Mouse (Mus musculus): ENCODE results near the gene T2. TPM values are rescaled to one million over a fixed set of nuclear protein-coding genes. Genes with fewer than 3 reads are reported as not detected.

T2 gene
- polyA plus RNA-seq, 1 experiment from 2014 or later = 0.26 TPM

DNA sequence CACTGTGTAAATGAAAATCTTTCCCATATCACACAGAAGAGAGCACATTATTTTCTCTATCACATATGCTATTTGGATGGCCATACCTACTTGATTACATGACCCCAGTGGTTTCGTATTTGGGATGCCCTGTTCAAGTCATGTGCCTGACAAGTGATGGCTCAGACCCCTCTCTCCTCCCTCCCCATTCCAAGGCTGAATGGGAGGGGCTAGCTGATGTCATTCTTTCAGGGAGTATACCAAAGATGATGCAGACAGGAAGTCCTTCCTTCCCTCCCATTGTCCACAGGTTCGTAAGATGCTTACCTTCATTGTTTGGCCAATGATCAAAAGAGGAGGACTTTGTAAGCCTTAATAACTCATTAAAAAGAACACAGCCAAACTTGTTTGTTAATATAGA, 13.4 kb downstream of the T2 start:
- 47% methylated on average over 2 of the region's 2 CpGs for WGBS
- H3K4me1 ChIP-seq = peaks cover 19% of the 10 kb centered on the region
- H3K9ac ChIP-seq = no peak overlapping the region
- H3K36me3 ChIP-seq = no peaks in the 10 kb centered on the region
- no peak overlapping the region for H3K4me3 ChIP-seq
- H3K27ac ChIP-seq = no peak overlapping the region
- ATAC-seq (ENCODE audit: borderline replicate concordance, extremely low read depth, low FRiP score, low TSS enrichment) = no peak
- no peak overlapping the region for H3K4me2 ChIP-seq
- H3K9me3 ChIP-seq = no peaks in the 10 kb centered on the region
- H3K27me3 ChIP-seq = no peaks in the 10 kb centered on the region

GRCm38 (mm10) chr17:8370634-8371229, 14.9 kb downstream of the T2 start:
- no peak for ATAC-seq (ENCODE audit: borderline replicate concordance, extremely low read depth, low FRiP score, low TSS enrichment)
- Histone ChIP-seq H3K4me3 (no peak overlapping the region), H3K9ac (no peak overlapping the region), H3K4me2 (no peak overlapping the region), H3K27ac (no peak overlapping the region), H3K36me3 (no peaks in the 10 kb centered on the region), H3K9me3 (no peaks in the 10 kb centered on the region), H3K4me1 (peaks cover 19% of the 10 kb centered on the region), H3K27me3 (no peaks in the 10 kb centered on the region)
- 34% methylated on average over 13 of the region's 13 CpGs for WGBS

DNA sequence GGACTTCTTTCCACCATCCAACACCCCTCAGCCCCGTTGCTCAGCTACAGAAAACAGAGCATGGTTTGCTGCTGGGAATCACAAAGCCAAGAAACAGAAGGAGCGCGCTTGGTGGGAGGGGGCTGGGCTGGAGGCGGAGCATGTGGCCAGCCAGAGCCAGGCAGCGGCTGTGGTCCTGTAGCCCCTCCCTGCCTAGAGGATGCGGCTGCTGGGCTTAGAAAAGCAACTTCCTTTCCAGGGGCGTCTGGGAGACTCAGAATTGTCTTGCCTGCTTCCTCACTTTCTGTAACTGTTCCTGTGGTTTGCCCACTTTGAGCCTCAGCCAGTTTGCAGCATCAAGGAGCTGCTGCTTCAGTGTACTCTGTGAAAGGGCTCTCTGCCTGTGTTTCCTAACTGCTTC, 16.0 kb downstream of the T2 start:
- Histone ChIP-seq H3K27ac (peak overlapping the region; percentile 79), H3K36me3 (no peaks in the 10 kb centered on the region), H3K4me3 (peak overlapping the region; percentile 32), H3K4me2 (peak overlapping the region; percentile 62), H3K9ac (peak overlapping the region; percentile 32), H3K4me1 (peaks cover 19% of the 10 kb centered on the region), H3K27me3 (no peaks in the 10 kb centered on the region), H3K9me3 (no peaks in the 10 kb centered on the region)
- 2% methylated on average over 7 of the region's 7 CpGs for WGBS
- peak; percentile 87 for ATAC-seq (ENCODE audit: borderline replicate concordance, extremely low read depth, low FRiP score, low TSS enrichment)

- ATAC-seq (ENCODE audit: borderline replicate concordance, extremely low read depth, low FRiP score, low TSS enrichment) = peak; percentile 47; the same call in 1 of the 2 replicates
- Histone ChIP-seq H3K4me1 (peaks cover 19% of the 10 kb centered on the region), H3K27ac (peak overlapping the region; percentile 79), H3K36me3 (no peaks in the 10 kb centered on the region), H3K27me3 (no peaks in the 10 kb centered on the region), H3K4me2 (peak overlapping the region; percentile 62), H3K9me3 (no peaks in the 10 kb centered on the region), H3K9ac (peak overlapping the region; percentile 32), H3K4me3 (peak overlapping the region; percentile 32)
- 1% methylated on average over 18 of the region's 18 CpGs for WGBS
Observed at GRCm38 (mm10) chr17:8372286-8373046, 16.7 kb downstream of the T2 start.

GRCm38 (mm10) chr17:8377298-8377697, 21.5 kb downstream of the T2 start:
- H3K9me3 ChIP-seq = no peaks in the 10 kb centered on the region
- peaks cover 3% of the 10 kb centered on the region for H3K4me1 ChIP-seq
- H3K9ac ChIP-seq = no peak overlapping the region
- ATAC-seq (ENCODE audit: borderline replicate concordance, extremely low read depth, low FRiP score, low TSS enrichment) = no peak
- no peak overlapping the region for H3K4me2 ChIP-seq
- H3K36me3 ChIP-seq = no peaks in the 10 kb centered on the region
- no peak overlapping the region for H3K27ac ChIP-seq
- 50% methylated on average over 5 of the region's 5 CpGs for WGBS
- H3K4me3 ChIP-seq = no peak overlapping the region
- H3K27me3 ChIP-seq = no peaks in the 10 kb centered on the region

- ATAC-seq (ENCODE audit: borderline replicate concordance, extremely low read depth, low FRiP score, low TSS enrichment) = no peak
- H3K9ac ChIP-seq = no peak overlapping the region
- H3K27ac ChIP-seq = no peak overlapping the region
- WGBS = 96% methylated on average over 2 of the region's 2 CpGs
- peaks cover 34% of the 10 kb centered on the region for H3K27me3 ChIP-seq
- H3K4me1 ChIP-seq = no peaks in the 10 kb centered on the region
- no peak overlapping the region for H3K4me3 ChIP-seq
- no peak overlapping the region for H3K4me2 ChIP-seq
- H3K9me3 ChIP-seq = no peaks in the 10 kb centered on the region
- no peaks in the 10 kb centered on the region for H3K36me3 ChIP-seq
Observed at GRCm38 (mm10) chr17:8385441-8385840, 29.6 kb downstream of the T2 start.

- Histone ChIP-seq H3K4me2 (no peak overlapping the region), H3K4me3 (no peak overlapping the region)
- WGBS = 4% methylated on average over 13 of the region's 13 CpGs
Observed at GRCm38 (mm10) chr17:8388463-8388862, 32.7 kb downstream of the T2 start.

GRCm38 (mm10) chr17:8388990-8389789, 33.4 kb downstream of the T2 start:
- H3K9ac ChIP-seq = no peak overlapping the region

More at GRCm38 (mm10) chr17:8388463-8388862, 32.7 kb downstream of the T2 start:
- H3K27me3 ChIP-seq = peaks cover 47% of the 10 kb centered on the region
- ATAC-seq (ENCODE audit: borderline replicate concordance, extremely low read depth, low FRiP score, low TSS enrichment) = no peak
- H3K36me3 ChIP-seq = no peaks in the 10 kb centered on the region
- H3K9ac ChIP-seq = no peak overlapping the region
- no peaks in the 10 kb centered on the region for H3K9me3 ChIP-seq
- H3K4me1 ChIP-seq = no peaks in the 10 kb centered on the region
- H3K27ac ChIP-seq = no peak overlapping the region

DNA sequence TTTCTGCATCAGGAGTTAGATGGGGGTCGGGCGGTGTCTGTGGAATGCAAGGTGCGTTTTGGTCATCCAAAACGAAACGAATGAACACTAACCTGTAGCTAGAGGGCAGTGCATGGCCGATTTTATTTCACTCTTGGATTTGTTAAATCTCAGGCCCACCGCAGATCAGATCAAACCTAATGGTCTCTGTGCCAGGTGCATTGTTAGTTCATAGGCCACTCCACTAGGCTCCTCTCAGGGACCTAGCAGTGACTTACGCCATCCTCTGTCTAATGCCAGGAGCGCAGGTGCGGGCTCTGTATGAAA, 34.0 kb downstream of the T2 start:
- Histone ChIP-seq H3K27ac (no peak overlapping the region), H3K4me1 (no peaks in the 10 kb centered on the region), H3K36me3 (no peaks in the 10 kb centered on the region), H3K9ac (no peak overlapping the region), H3K4me3 (no peak overlapping the region), H3K27me3 (peaks cover 47% of the 10 kb centered on the region), H3K4me2 (peak overlapping the region; percentile 14), H3K9me3 (no peaks in the 10 kb centered on the region)
- 5% methylated on average over 10 of the region's 10 CpGs for WGBS
- ATAC-seq (ENCODE audit: borderline replicate concordance, extremely low read depth, low FRiP score, low TSS enrichment) = no peak

More at GRCm38 (mm10) chr17:8388990-8389789, 33.4 kb downstream of the T2 start:
- no peak overlapping the region for H3K4me3 ChIP-seq
- H3K27ac ChIP-seq = no peak overlapping the region
- H3K4me1 ChIP-seq = no peaks in the 10 kb centered on the region
- peak overlapping the region; percentile 14 for H3K4me2 ChIP-seq
- H3K36me3 ChIP-seq = no peaks in the 10 kb centered on the region
- ATAC-seq (ENCODE audit: borderline replicate concordance, extremely low read depth, low FRiP score, low TSS enrichment) = no peak
- 2% methylated on average over 28 of the region's 28 CpGs for WGBS
- H3K27me3 ChIP-seq = peaks cover 47% of the 10 kb centered on the region
- H3K9me3 ChIP-seq = no peaks in the 10 kb centered on the region

DNA sequence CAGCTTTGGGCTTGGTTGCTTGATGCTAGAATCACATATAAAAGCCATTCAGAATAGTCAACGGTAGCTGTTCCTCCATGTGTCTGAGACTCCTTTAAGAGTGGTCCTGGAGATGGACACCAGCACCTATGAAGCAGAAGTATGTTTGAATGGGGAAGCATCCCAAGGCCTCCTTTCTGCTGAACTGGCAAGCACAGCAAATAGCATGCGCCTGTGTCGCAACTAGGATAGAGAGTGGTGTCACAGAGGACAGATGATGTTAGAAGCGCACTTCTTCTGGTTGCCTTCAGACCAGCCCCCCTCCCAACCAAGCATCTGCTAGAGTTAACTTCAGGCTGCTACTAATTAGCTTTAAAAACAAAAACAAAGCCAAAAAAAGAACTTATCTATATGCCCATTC, 34.7 kb downstream of the T2 start:
- Histone ChIP-seq H3K27ac (no peak overlapping the region), H3K9me3 (no peaks in the 10 kb centered on the region), H3K36me3 (no peaks in the 10 kb centered on the region), H3K4me3 (no peak overlapping the region), H3K27me3 (peaks cover 47% of the 10 kb centered on the region), H3K4me1 (no peaks in the 10 kb centered on the region), H3K9ac (no peak overlapping the region), H3K4me2 (no peak overlapping the region)
- ATAC-seq (ENCODE audit: borderline replicate concordance, extremely low read depth, low FRiP score, low TSS enrichment) = no peak
- 59% methylated on average over 4 of the region's 4 CpGs for WGBS

DNA sequence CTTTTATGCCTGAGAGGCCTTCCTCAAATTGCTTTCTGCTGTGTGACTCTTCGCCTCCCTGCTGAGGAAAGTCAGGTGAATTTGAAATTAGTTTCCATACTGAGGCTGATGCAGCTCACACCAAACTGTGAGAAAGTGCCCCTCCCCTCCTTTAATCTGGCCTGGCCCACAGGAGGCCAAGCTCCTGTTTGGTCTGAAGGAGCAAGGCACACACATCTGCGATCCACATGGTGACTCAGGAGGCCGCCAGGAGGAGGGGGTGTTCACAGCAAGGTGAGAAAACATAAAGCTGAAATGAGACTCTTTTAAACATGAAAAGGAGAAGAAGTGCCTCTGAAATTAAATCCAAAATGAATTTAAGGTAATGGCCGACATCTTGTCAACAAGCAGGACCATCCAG, 40.6 kb downstream of the T2 start:
- no peak overlapping the region for H3K27ac ChIP-seq
- H3K9ac ChIP-seq = no peak overlapping the region
- 50% methylated on average over 4 of the region's 4 CpGs for WGBS
- no peak for ATAC-seq (ENCODE audit: borderline replicate concordance, extremely low read depth, low FRiP score, low TSS enrichment)
- H3K4me2 ChIP-seq = no peak overlapping the region
- peaks cover 4% of the 10 kb centered on the region; the same call in 1 of the 2 replicates for H3K27me3 ChIP-seq
- H3K9me3 ChIP-seq = no peaks in the 10 kb centered on the region
- H3K4me3 ChIP-seq = no peak overlapping the region
- no peaks in the 10 kb centered on the region for H3K4me1 ChIP-seq
- no peaks in the 10 kb centered on the region for H3K36me3 ChIP-seq

DNA sequence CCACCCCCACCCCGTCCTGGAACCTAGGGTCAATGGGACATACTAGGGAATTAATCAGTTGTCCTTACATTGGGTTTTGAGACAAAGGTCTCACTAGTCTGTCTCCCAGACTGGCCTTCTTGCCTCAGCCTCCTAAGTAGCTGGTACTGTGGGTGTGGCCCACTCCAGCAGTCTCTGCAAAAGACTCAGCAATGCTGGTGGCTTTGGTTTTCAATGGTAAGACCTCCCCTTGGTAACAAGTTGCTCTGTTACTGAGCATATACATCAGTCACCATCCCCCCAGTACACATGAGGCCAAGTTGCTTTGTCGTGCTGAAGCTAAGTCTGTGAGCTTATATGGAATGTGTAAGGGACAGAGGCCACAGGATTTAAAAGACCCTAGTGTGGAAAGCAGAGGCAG, 42.2 kb downstream of the T2 start:
- H3K4me2 ChIP-seq = no peak overlapping the region
- WGBS = 54% methylated on average over 2 of the region's 2 CpGs
- no peak overlapping the region for H3K27ac ChIP-seq
- ATAC-seq (ENCODE audit: borderline replicate concordance, extremely low read depth, low FRiP score, low TSS enrichment) = no peak
- H3K36me3 ChIP-seq = no peaks in the 10 kb centered on the region
- H3K4me1 ChIP-seq = no peaks in the 10 kb centered on the region
- no peaks in the 10 kb centered on the region for H3K9me3 ChIP-seq
- no peak overlapping the region for H3K9ac ChIP-seq
- H3K27me3 ChIP-seq = no peaks in the 10 kb centered on the region
- no peak overlapping the region for H3K4me3 ChIP-seq
